Mouse (Mus musculus): ENCODE measurements around the gene Gzmm.

DNA sequence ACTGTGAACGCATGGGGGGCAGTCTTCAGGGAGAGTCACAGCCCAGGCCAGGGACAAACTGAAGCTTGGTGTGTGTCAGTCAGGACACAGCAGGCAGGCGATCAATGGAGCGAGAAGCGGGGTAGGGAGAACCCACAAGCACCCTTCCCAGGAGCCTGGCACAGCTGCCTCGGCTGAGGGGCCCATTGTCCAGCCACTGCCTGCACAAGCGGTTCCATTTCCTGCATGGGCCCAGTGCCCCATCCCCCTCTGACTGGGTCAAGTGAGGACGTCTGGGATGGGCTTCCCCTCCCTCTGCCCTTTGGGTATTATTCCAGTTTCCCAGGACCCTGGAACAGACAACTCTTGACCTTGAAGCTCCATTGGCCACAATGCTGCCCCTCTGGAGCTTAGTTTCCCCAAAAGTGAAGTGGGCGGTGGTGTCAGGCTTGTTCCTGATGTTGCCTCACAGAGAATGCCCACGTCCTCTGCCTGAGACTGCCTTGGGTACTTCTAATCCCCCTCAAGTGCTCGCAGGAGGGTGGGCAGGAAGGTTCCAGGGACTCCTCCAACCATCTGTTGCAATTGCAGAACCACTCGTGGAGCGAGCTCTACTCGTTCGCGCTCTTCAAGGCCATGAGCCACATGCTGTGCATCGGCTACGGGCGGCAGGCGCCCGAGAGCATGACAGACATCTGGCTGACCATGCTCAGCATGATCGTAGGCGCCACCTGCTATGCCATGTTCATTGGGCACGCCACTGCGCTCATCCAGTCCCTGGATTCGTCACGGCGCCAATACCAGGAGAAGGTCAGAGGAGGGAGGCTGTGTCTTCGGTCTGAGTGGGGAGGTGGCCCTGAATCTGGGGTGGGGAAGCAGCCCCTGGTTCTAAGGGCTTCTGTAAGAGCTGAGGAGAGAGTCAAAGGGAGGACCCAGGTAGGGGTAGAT, 39.8 kb downstream of the Gzmm start:
- TF ChIP-seq ZNF384 (IDR thresholded peaks at IDR 0.05; ENCODE audit: low read depth, low read length): no peak
- no peak for TF ChIP-seq ZC3H11A (IDR thresholded peaks at IDR 0.05; ENCODE audit: borderline replicate concordance, low read depth, low read length)
- no peak for TF ChIP-seq HCFC1 (IDR thresholded peaks at IDR 0.05; ENCODE audit: borderline replicate concordance, insufficient read depth, low read length)
